Mouse (Mus musculus) thymus, adult 2 months (tissue): ENCODE measurements around the gene Adsl. TPM values are rescaled to one million over a fixed set of nuclear protein-coding genes. Genes with fewer than 3 reads are reported as not detected.
"Not testable (repeated sequence)": the region's sequence is repeated elsewhere in the genome, so short reads cannot be mapped to it uniquely, and the experiment has no call there.

Experiments used
- DNase-seq: peaks from one replicate; pipeline ENCODE4 v3.0.0; 2021
- H3K27ac ChIP-seq: fragments of 200-500 bp; 2 replicates; pipeline ENCODE4 v1.5.1; 2012; ENCODE audit warnings: low read length, control low read depth; ENCODE audit not compliant: control insufficient read depth, insufficient read depth
- H3K27me3 ChIP-seq: fragments of 200-500 bp; 2 replicates; pipeline ENCODE4 v1.6.1; 2012; ENCODE audit warnings: mild to moderate bottlenecking, low read length, moderate library complexity, mixed read lengths; ENCODE audit not compliant: control insufficient read depth, insufficient read depth
- H3K36me3 ChIP-seq: fragments of 200-500 bp; 2 replicates; pipeline ENCODE4 v1.6.1; 2012; ENCODE audit warnings: mild to moderate bottlenecking, low read length, moderate library complexity; ENCODE audit not compliant: control insufficient read depth, insufficient read depth
- H3K4me1 ChIP-seq: fragments of 200-500 bp; replicated peaks from 2 replicates; pipeline ENCODE4 v1.6.1; 2012; ENCODE audit warnings: low read length; ENCODE audit not compliant: control insufficient read depth, insufficient read depth
- H3K4me3 ChIP-seq: fragments of 200-500 bp; 2 replicates; pipeline ENCODE4 v1.5.1; 2012; ENCODE audit warnings: mild to moderate bottlenecking, low read length, control low read depth, moderate library complexity; ENCODE audit not compliant: control insufficient read depth, insufficient read depth
- CTCF ChIP-seq: fragments of 200-500 bp; IDR thresholded peaks from 2 replicates; pipeline ENCODE4 v1.5.1; 2012; ENCODE audit warnings: mild to moderate bottlenecking, control low read depth, low read length, moderate library complexity, borderline replicate concordance; ENCODE audit not compliant: control insufficient read depth, poor library complexity, insufficient read depth; ENCODE audit errors: extremely low read depth
- POLR2A ChIP-seq: fragments of 200-500 bp; IDR thresholded peaks from 2 replicates; pipeline ENCODE4 v1.6.1; 2012; ENCODE audit warnings: mild to moderate bottlenecking, low read length, control low read depth, moderate library complexity; ENCODE audit not compliant: control insufficient read depth, poor library complexity, insufficient read depth; ENCODE audit errors: extremely low read depth
- WGBS: fragments of 180-500 bp; shearing (Covaris S2); methylation state at CpG from one replicate; pipeline ENCODE4 v1.1.7; 2018; 5-methylcytosine and 5-hydroxymethylcytosine counted together
- polyA plus RNA-seq: library from polyadenylated mRNA; depleted of rRNA; stranded (reverse); fragments of >200 nt; gene quantifications from 2 replicates; pipeline ENCODE4 v1.2.3, GENCODE M21; 2012

Adsl gene
- polyA plus RNA-seq, 1 experiment, result 93.3 TPM

DNA sequence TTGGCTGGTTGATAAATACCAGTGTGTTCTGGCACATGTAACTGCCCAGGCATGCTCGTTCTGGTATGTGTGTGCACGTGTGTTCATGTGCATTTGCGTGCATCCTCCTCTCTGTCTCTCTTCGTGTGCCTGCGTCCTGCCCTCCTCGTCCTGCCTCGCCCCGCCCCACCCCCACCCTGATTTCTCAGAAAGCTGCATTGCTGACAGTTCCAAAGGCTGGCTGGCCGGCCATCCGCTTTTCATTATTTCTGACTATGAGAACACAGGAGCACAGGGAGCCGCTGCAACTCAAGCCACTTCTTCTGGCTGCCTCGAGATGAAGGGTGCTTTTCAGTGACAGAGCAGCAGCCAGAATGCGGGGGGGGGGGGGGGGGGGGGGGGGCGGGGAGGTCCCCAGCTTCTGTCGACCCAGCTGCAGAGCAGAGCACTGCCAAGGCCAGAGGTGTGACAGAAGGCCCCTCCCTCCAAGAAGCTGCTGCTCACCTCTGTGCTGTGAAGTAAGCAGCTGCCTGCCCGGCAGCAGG lies 18.2 kb upstream of the Adsl start:
- Histone ChIP-seq H3K36me3 (peaks cover 24% of the 10 kb centered on the region), H3K27ac (peak overlapping the region; percentile 95), H3K4me1 (peaks cover 41% of the 10 kb centered on the region), H3K4me3 (peak overlapping the region; percentile 22), H3K27me3 (no peaks in the 10 kb centered on the region)
- 54% methylated on average over 14 of the region's 16 CpGs for WGBS
- TF ChIP-seq CTCF (no peak), POLR2A (peak; percentile 39; the same call in 1 of the 2 replicates)
- DNase-seq, result peak; percentile 68

DNA sequence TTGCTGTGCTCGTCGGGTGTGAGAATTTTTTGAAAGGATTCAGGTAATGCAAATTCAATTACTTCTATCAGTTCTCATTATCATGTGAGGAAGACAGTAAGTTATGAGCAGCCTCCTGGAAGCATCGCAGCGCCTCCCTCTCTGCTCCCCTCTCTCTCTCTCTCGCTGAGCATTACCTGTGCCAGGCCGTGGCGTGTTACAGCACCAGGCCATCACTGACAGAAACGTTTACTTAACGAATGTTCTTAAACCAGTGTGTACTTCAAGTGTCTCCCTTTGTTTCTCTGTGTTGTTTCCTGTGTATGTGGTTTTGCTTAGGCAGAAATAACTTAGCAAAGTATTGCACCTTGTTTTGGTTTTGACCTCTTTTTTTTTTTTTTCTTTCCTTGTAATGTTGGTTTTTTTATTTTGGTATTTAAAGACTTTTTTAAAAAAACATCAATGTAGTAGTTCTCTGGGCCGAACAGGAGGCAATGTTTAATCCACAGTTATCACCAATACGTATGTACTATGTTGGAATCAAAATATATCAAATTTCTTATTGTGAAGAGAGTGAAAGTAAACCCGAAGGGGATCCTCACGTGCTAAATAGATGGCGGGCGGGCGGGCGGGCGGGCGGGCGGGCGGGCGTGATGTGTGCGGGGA lies 17.5 kb upstream of the Adsl start:
- peak; percentile 41 for DNase-seq
- WGBS, result 52% methylated on average over 23 of the region's 23 CpGs
- Histone ChIP-seq H3K36me3 (peaks cover 21% of the 10 kb centered on the region), H3K27ac (peak overlapping the region; percentile 99), H3K4me3 (peak overlapping the region; percentile 22), H3K4me1 (peaks cover 44% of the 10 kb centered on the region)
- not testable (repeated sequence) for H3K27me3 ChIP-seq

DNA sequence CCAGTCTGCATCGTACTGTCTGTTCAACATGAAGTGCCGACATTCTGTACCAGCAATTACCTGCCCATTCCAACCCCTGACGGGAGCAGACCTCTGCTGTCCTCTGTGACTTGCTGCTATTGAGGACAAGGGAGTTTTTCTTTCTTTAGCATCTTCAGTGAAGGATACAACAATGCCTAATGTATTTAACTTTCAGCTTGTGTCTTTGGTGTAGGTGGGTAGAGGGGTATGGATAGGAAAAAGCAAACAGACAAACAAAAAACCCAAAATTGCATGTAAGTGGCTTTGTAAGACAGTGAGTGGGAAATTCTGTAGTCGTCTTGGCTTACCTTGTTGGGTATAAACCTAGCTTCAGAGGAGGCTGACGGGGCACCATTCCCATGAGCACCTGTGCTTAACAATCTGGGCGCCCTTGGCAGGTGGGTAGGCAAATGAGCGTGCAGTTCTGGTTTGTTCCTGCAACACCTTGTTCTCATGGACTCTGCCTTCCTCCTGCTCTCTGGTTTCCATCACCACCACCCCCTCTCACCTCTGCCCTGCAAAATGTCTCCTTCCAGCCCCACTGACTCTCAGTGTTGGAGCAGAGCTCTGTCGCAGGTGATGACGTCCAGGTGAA lies 16.8 kb upstream of the Adsl start:
- 79% methylated on average over 9 of the region's 9 CpGs for WGBS
- H3K4me1 ChIP-seq, result peaks cover 49% of the 10 kb centered on the region
- H3K27me3 ChIP-seq, result no peaks in the 10 kb centered on the region
- TF ChIP-seq POLR2A (no peak), CTCF (no peak)
- no peak for DNase-seq
- peak overlapping the region; percentile 22; the same call in 1 of the 2 replicates for H3K4me3 ChIP-seq
- peak overlapping the region; percentile 99 for H3K27ac ChIP-seq
- H3K36me3 ChIP-seq, result peaks cover 21% of the 10 kb centered on the region

DNA sequence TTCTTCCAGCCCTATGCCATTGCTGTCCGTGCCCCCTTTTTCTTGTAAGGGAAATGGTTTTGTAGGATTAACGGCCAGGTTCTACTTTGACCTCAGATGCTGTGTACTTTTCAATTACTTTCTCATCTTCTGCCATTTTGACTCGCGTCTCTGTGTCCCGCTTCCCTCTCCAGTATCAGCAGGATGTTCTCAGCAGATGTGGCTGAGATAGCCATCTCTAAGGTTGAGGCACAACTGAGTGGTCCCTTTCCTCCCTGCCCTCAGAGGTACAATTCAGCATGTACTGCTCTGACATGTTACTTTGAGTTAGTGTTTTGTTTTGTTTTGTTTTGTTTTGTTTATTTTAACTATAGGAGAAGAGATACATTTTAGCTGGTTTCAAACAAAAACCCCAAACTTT lies 13.4 kb upstream of the Adsl start:
- Histone ChIP-seq H3K4me3 (no peak overlapping the region), H3K27ac (peak overlapping the region; percentile 87), H3K27me3 (no peaks in the 10 kb centered on the region), H3K36me3 (no peaks in the 10 kb centered on the region), H3K4me1 (peaks cover 53% of the 10 kb centered on the region)
- WGBS, result 50% methylated on average over 5 of the region's 5 CpGs
- TF ChIP-seq POLR2A, result no peak
- TF ChIP-seq CTCF, result no peak
- DNase-seq, result no peak

DNA sequence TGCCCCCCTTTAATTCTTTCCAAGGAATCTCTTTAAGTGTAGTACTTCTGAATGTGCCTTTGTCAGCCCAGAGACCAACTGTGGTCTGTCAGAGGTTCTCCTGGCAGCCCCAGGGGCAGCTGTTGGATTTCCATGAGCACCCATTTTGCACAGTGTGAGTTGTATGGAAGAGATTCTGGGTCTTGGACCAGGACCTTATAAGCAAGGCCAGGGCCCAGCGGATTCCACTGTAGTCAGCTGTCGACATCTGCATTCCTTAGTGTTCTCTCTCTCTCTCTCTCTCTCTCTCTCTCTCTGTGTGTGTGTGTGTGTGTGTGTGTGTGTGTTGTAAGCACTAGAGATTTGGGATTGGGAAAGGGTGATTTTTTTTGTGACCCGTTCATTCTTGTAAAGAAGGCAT lies 11.6 kb upstream of the Adsl start:
- TF ChIP-seq CTCF, result no peak
- no peak for TF ChIP-seq POLR2A
- Histone ChIP-seq H3K36me3 (no peaks in the 10 kb centered on the region), H3K4me3 (no peak overlapping the region), H3K4me1 (peaks cover 52% of the 10 kb centered on the region), H3K27me3 (no peaks in the 10 kb centered on the region), H3K27ac (no peak overlapping the region; the same call in 1 of the 2 replicates)
- WGBS, result 86% methylated on average over 3 of the region's 3 CpGs
- DNase-seq, result no peak

DNA sequence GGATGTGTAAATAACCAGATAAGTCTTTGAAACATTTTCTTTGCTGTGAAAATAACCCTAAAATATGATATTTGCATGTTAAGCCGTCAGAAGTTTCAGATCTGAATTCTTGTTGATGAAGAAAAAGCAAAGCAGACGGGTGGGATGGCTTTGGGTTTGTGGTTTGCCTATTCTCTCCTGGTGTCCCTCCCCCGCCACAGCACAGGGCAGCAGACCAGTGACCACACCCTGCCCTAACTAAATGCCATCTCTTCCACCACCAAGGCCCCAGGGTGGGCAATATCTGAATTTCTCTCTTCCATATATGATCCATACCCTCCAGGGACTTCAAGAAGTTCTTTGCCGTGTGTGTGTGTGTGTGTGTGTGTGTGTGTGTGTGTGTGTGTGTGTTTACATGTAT lies 9.7 kb upstream of the Adsl start:
- Histone ChIP-seq H3K36me3 (no peaks in the 10 kb centered on the region), H3K4me3 (no peak overlapping the region), H3K27me3 (no peaks in the 10 kb centered on the region), H3K27ac (no peak overlapping the region), H3K4me1 (peaks cover 41% of the 10 kb centered on the region)
- no peak for DNase-seq
- TF ChIP-seq POLR2A (no peak), CTCF (no peak)
- 71% methylated on average over 4 of the region's 4 CpGs for WGBS

DNA sequence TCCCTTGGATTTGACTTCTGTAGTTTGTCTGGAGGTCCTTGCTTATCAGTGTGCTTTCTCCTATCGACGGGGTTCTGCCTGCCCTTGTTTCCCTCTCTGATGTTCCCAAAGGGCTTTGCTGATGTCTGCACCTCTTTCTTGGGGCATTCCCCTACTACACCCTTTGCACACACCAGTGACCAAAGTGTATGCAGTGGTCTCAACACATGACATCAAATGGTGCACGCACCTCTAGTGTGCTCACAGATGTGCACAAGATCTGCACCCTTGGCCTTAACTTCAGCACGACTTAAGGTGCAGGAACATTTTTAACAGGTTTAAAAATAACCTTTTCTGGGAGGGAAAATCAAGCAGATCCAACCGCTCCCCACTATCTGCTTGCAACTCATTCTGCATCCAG lies 8.9 kb upstream of the Adsl start:
- Histone ChIP-seq H3K4me3 (no peak overlapping the region), H3K27ac (peak overlapping the region; percentile 4; the same call in 1 of the 2 replicates), H3K4me1 (peaks cover 35% of the 10 kb centered on the region), H3K36me3 (no peaks in the 10 kb centered on the region), H3K27me3 (no peaks in the 10 kb centered on the region)
- no peak for DNase-seq
- WGBS, result 93% methylated on average over 5 of the region's 5 CpGs
- TF ChIP-seq POLR2A (no peak), CTCF (no peak)
